Mouse (Mus musculus): ENCODE measurements at regions not wholly inside any gene's neighbourhood (a gene's known extent, or its start where the extent isn't known, plus 50 kb on each side); places are given as distances from the start of the nearest gene placed in this dataset.

- TF ChIP-seq POLR2A (IDR thresholded peaks at IDR 0.05; ENCODE audit: control insufficient read depth in 1 of 2, insufficient read depth in 1 of 2, low read depth in 1 of 2, low read length in 2 of 2, poor library complexity in 1 of 2) (no peak), CTCF (IDR thresholded peaks at IDR 0.05 in 2 of 3, conservative IDR thresholded peaks at IDR 0.05 in 1 of 3; ENCODE audit: control insufficient read depth in 1 of 3, insufficient read depth in 1 of 3, low read depth in 2 of 3, low read length in 3 of 3, poor library complexity in 1 of 3, severe bottlenecking in 1 of 3) (no peak), EP300 (IDR thresholded peaks at IDR 0.05; ENCODE audit: low read depth in 1 of 2, low read length in 2 of 2) (no peak), BHLHE40 (IDR thresholded peaks at IDR 0.05; ENCODE audit: borderline replicate concordance, low read depth, low read length) (no peak), MAX (IDR thresholded peaks at IDR 0.05; ENCODE audit: low read length) (no peak)
Observed at GRCm38 (mm10) chr1:88594484-88595254, 84.8 kb upstream of the Glrp1 start.
